Mouse (Mus musculus): ENCODE measurements at regions not wholly inside any gene's neighbourhood (a gene's known extent, or its start where the extent isn't known, plus 50 kb on each side); places are given as distances from the start of the nearest gene placed in this dataset.
A peak's percentile ranks its signal among the peaks of the same experiment; 100 is the strongest.
"Not testable (repeated sequence)": the region's sequence is repeated elsewhere in the genome, so short reads cannot be mapped to it uniquely, and the experiment has no call there.

DNA sequence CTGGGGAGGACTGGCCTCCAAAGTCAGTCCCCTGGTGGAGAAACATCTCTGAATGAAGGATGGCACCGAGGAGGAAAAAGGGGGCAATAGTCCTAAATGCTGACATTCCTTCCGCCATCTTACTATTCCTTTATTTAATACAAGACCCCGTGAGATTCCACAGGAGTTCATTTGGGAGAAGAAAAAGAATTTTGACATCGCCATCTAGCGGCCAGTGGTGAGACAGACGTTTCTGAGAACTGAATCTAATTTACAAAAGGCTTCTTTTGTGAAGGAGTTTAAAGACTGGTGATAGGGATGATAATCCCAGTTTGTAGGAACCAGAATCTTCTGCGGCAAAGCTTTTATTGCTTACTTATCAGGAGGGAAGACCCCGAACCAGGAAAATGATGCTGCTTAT, 107.8 kb downstream of the Gm31371 start:
- not testable (repeated sequence) for TF ChIP-seq CHD2 (IDR thresholded peaks at IDR 0.05; ENCODE audit: low read length); EP300 (IDR thresholded peaks at IDR 0.05; ENCODE audit: low read depth in 1 of 2, low read length in 2 of 2); MAFK (IDR thresholded peaks at IDR 0.05; ENCODE audit: borderline replicate concordance, low read depth, low read length); USF1 (IDR thresholded peaks at IDR 0.05; ENCODE audit: low read depth, low read length); POLR2AphosphoS2 (IDR thresholded peaks at IDR 0.05; ENCODE audit: low read length); RAD21 (IDR thresholded peaks at IDR 0.05; ENCODE audit: low read depth, low read length); MAX (IDR thresholded peaks at IDR 0.05; ENCODE audit: low read length)
- TF ChIP-seq CTCF (IDR thresholded peaks at IDR 0.05 in 2 of 3, conservative IDR thresholded peaks at IDR 0.05 in 1 of 3; ENCODE audit: control insufficient read depth in 1 of 3, insufficient read depth in 1 of 3, low read depth in 2 of 3, low read length in 3 of 3, poor library complexity in 1 of 3, severe bottlenecking in 1 of 3) (peak in 2 of 3 experiments; percentile 26 to 33; a peak in 4 of 6 replicates), SMC3 (IDR thresholded peaks at IDR 0.05; ENCODE audit: low read depth, low read length) (0 out of 2 replicates have a peak, but pooled peaks have one; percentile 5)
